Mouse (Mus musculus) liver, adult (tissue): Measurements from ENCODE around the gene Syne2.

ENCODE experiments used
- GATA4 ChIP-seq: IDR thresholded peaks from 2 replicates; pipeline ENCODE4 v1.6.1; 2014; ENCODE audit warnings: mild to moderate bottlenecking, low read length; ENCODE audit not compliant: insufficient replicate concordance

The Syne2 gene

DNA sequence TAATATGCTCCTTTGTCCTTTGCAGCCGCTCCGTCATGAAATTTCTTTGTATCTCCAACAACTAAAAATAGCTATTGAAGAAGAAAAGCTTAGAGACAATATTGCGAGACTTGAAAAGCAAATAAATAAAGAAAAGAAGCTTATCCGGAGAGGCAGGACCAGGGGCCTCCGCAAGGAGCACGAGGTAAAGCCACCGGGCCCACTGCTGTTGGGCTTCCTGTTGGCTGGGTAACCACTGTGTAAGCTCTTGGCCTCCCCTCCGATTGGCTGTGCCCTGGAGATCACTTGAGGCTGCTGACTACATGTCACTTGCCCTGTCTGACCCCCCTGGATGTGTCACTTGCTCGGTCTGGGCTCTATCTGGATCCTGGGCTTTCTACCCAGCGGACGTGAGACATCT, 105.0 kb downstream of the Syne2 start:
- TF ChIP-seq GATA4 = no peak; the same call in 1 of the 2 replicates

DNA sequence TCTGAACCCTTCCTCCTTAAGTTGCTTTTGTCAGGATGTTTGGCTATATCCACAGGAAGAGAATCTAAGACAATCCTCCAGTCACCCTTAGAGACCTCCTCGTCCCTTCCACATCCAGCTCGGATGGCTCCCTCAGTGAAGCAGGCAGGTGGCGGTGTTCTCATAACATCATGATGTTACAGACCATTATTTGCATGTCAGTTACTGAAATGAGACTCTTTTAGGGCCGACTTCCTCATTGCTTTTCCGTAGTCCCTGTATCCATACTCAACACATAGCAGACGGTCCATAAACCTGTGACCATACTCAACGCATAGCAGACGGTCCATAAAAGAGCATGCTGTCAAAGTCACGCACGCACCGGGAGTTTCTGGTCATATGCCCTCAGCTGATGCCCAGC, 106.9 kb downstream of the Syne2 start:
- TF ChIP-seq GATA4 = no peak

DNA sequence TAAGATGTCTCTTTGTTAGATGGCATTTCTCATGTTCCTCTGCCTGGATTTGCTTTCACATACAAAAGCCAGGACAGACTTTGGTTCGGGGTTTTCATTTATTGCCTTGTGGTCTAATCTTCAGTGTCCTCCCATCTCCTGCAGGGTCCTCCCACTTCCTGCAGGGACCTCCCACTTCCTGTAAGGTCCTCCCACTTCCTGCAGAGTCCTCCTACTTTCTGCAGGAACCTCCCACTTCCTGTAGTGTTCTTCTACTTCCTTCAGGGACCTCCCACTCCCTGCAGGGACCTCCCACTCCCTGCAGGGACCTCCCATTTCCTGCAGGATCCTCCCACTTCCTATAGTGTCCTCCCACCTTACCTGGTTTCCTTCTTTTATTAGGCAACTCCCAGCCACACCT, 109.7 kb downstream of the Syne2 start:
- TF ChIP-seq GATA4 = no peak

DNA sequence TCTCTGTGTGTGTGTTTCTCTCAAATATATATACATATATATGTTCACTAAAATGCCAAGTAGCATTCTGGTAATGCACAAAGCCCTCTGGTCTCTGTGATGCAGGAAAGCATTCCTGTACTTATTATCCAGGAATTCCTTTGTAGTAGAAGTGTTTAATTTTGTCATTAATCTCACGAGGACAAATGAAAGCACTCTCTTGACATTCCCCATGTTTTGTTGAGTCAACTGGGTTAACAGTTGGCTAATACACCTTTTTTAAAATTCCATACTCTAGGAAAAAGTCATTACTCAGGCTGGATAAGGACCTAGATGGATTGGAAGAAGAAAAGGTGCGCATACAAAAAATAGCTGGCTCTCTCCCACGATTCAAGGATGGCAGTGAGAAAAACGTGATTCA, 115.6 kb downstream of the Syne2 start:
- TF ChIP-seq GATA4 = no peak

DNA sequence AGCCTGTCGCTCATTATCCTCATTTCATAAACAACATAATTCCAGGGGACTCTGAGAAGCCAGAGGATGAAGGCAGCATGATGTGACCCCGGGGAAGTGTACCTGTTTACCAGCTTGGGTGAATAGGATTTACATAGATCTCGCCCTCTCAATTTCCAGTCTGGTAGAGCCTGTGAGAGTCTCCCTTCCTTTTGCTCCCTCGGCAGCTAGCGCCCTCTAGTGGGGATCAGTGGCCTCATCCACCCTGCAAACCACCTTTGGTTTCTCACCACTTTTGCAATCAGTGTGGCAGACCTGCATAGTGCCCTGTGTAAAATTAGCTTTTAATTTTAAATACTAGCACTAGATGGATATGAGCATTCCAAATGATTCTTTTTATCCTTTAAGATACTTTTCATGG, 133.4 kb downstream of the Syne2 start:
- TF ChIP-seq GATA4 = no peak

DNA sequence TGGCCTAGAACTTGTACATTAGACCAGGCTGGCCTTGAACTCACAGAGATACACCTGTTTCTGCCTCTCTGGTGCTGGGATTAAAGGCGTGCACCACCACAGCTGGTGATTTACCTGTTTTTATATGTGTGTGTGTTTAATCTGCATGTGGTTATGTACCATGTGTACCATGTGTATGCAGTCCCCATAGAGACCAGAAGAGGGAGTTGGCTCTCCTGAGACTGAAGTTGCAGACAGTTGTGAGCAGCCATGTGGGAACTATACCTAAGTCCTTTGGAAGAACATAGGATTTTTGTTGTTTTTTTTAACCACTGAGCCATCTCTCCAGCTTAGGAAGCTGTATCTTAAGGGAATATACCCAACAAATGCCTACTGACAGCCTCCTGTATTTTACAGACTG, 134.1 kb downstream of the Syne2 start:
- TF ChIP-seq GATA4 = no peak

DNA sequence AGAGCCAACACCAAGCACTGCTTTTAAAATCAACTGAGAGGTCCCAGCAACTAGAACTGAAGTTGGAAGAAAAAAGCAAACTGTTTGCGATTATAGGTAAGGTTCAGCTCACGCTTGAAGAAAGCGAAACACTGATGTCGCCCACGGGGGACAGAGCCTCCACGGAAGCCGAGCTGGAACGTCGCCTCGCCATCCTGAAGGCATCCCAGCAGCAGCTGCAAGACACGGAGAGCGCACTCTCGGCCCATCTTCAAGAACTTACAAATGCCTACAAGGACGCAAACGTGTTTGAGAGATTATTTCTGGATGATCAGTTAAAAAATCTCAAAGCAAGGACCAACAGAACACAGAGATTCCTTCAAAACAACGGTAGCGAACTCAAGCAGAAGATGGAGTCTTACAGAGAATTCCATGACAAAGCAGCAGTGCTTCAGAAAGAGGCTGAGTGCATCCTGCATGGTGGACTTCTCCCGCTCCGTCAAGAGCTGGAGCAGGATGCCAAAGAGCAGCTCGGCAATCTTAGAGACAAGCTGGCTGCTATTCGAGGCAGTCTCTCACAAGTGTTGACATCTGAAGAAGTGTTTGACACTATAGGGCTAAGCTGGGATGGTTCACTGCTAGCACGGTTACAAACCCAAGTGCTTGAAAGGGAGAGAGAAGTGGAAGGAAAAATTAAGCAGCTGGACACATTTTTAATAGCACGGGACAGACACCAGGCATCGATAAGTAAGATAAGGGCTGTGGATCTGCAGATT, 148.7 kb downstream of the Syne2 start:
- TF ChIP-seq GATA4 = no peak

DNA sequence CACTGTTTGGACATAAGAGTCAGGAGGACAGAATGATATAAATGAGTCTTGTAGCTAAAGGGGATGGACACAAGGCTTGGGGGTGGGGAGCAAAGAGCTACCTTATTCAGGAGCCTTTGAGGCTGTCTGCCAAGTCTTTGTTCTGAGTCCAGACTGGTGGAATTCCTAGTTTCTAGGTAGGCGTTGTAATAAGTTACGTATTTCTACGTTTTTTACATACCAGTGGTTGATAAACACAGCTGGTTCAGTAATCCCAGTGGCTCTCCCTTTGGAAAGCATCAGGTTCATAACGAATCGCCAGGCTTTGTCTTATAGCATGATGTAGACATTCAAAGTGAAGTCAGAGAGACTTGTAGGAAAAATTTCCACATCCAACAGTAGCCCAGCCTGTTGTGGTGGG, 161.1 kb downstream of the Syne2 start:
- no peak for TF ChIP-seq GATA4

DNA sequence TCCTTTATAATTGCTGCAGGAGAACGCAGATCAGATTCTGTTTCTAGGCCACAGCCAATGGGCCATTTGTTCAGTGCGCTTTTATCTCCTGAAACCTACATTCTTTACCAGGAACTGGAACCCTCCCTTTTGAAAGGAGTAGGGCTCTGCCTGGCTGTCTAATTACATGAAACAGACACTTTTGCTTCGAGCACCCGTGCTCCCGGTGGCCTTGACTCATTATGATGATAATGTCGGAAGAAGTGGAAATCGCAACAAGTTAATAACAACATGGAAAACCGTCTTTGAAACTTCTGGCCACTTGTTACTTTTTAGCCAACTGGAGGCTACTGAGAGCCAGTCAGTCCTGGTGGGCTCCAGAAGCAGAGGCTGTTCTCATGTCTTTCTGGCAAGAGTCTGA, 165.4 kb downstream of the Syne2 start:
- no peak for TF ChIP-seq GATA4

DNA sequence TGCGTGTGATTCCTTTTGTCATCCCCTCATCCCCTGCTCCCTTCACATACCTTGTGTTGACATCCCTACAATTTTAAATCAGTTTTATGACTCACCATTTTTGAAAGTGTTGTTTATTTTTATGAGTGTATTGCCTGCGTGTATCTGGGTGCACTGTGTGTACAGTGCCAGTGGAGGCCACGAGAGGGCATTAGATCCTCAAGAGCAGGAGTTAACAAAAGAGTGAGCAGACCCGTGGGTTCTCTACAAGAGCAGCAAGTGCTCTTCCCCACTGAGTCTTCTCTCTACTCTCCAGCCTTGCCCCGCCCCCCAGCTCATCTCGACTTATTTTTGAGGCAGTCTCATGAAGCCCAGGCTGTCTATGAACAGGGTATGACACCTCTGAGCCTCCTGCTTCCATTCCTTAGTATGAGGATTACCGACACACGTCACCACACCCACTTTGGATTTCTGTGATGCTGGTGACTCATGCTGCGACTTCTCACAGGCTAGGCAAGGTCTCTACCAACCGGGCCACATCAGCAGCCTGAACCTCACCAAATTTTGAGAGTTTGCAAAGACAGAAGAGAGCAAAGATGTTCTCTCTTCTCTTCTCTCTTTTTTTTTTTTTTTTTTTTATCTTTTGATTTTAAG, 174.4 kb downstream of the Syne2 start:
- TF ChIP-seq GATA4 = no peak

DNA sequence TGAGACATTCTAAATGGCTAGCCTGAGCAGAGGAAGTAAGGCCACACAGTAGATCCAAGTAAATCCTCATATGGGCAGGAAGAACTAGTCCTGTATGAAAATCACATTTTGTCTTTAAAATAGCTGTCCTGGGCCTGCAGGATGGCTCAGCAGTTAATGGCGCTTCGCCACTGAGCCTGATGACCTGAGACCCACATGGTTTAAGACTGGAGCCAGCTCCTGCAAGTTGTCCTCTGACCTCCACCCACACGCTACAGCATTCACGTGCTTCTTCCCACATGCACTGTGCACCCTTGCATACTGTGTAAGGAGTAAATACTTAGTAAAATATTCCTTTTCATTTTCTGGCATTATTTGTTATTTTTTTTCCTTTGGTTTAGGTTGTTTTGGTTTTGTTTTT, 175.0 kb downstream of the Syne2 start:
- TF ChIP-seq GATA4 = no peak

DNA sequence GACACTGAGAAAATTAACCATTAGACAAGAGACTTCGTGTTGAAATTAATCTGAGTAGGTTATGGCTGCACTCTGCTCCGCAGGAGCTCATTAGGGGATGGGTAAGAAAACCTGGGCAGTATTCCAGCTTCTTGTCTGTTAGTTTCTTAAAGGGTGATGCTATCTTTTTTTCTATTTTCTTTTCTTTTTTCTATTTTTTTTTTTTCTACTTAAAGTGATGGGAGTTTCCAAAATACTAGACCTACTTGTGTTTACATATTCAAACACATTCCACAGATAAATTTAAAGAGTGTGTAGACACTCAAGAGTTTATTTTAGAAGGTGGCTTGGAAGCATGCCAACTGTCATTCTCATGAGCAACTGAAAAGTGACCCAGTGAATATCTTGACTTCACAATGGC, 177.2 kb downstream of the Syne2 start:
- TF ChIP-seq GATA4 = no peak

DNA sequence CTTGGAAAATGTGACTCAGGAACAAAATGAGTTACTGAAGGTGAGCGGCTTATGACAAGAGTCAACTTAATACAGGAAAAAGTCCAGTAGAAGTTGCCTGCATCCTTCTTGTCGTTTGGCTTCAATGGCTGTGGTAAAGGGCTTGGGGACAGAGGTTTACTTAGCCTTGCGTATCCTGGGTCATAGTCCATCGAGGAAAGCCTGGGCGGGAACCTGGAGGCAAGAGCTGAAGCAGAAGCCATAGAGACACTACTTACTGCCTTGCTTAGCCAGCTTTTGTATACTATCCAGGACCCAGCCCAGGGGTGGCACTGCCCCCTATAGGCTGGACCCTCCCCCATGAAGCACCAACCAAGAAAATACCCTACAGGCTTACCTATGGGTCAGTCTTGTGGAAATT, 179.6 kb downstream of the Syne2 start:
- TF ChIP-seq GATA4 = no peak

DNA sequence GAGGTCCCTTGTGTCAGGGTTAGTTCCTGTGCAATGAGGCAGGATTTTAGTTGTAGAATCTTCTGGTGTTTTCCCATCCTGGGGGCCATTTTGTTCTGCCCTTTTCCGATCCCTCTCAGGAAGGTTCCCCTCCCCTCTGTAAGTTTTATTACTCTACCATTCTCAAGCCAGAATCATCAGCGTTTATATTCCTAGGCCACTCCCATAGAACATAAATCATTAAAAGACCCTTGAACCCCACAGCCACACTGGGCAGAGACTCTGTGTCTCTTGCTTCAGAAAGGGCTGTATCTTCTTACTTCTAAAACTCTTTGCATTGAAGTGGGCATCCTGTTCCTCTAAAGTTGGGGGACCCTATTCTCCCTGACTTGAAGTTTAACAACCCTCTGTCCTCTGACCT, 180.5 kb downstream of the Syne2 start:
- TF ChIP-seq GATA4 = no peak

DNA sequence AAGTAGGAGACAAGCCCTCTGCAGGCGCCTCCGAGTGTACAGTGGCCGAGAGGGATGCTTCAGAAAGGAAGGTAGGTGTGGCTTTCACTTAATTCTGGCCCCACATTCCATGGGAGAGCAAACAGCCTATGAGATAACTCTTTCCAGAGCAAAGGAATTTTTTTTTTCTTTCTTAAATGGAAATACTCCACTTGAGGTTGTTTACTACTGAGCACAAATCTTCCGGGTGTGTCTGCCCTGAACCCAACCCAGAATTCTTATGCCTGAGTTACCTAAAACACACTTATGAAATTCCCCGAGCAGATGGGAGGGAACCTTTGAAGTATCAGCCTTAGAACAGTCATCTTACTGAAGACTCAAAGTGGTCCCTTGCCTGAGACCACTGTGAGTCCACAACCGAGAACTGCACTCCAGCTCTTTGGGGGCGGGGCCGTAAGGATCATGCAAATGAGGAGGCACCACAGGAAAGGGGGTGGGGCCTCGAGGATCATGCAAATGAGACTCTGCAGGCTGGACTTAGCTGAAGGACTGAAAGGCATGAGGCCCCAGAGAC, 186.8 kb downstream of the Syne2 start:
- TF ChIP-seq GATA4 = no peak

DNA sequence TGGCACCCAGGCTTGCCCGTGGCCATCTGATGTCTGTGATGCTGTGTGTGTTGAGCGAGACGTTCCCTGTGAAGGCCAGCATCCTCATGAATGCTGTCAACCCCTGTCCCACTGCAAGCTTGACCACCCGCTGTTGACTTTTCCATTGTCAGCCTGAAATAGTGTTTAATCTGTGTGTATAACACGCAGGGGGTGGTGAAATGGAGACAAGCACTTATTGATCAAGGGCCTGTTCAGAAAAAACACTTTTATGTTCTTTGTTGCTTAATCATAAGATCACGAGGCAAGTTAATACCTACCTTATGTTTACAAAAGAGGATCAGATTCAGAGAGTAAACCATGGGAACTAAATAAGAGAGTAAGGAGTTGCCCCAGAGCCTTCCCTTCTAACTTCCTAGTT, 191.1 kb downstream of the Syne2 start:
- TF ChIP-seq GATA4 = no peak

DNA sequence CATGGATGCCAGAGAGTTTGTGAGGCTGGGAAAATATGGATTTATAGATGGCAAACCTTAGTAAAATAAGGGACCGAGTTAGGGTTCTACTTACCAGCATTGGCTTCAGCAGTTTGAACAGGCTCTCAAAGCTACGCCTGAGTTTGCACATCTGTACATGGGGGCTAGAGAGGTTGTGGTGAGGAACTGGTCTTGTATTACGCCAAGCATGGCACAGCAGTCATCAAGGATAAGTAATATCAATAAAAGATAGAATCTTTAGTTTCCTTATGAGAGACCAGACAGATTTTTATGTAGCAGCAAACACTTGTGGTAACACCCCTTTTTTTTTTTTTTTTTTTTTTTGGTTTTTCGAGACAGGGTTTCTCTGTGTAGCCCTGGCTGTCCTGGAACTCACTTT, 194.9 kb downstream of the Syne2 start:
- TF ChIP-seq GATA4 = no peak
